Mouse (Mus musculus) left cerebral cortex, adult 6 months (tissue): ENCODE results near the gene Svbp. TPM values are rescaled to one million over a fixed set of nuclear protein-coding genes. Genes with fewer than 3 reads are reported as not detected.

ENCODE experiments used
- long read RNA-seq, 2 experiments: library from polyadenylated mRNA; unstranded; transcript quantifications; one replicate each; pipeline ENCODE4 v2.0.0; 2019 to 2020
- polyA plus RNA-seq: library from polyadenylated mRNA; unstranded; fragments of <200 nt; fragmentation: Nextera tagmentation; gene quantifications from 2 replicates; pipeline ENCODE4 v1.2.3, GENCODE M21; 2021

The Svbp gene
- 75.1 and 79.5 TPM in 2 replicates for polyA plus RNA-seq
- long read RNA-seq, experiment 1, transcript Svbp-201 (3 exons, 733 nt), result major isoform, 6 of 8 reads
- long read RNA-seq, experiment 1, partial matches to known transcripts, result 1 of 8 reads
- long read RNA-seq, experiment 1, other reads (novel, unspliced or antisense), result 0 of 8 reads
- long read RNA-seq, experiment 2, transcript Svbp-201 (3 exons, 733 nt), result major isoform, 50 of 54 reads
- long read RNA-seq, experiment 2, partial matches to known transcripts, result 1 of 54 reads
- long read RNA-seq, experiment 2, other reads (novel, unspliced or antisense), result 2 of 54 reads

GRCm38 (mm10) chr4:119194909-119195581 is at the start of gene Svbp:
Gene Svbp (plus strand): TSS chr4:119195306.

GRCm38 (mm10) chr4:119173851-119174453 is 21.2 kb upstream of the Svbp start, which contains the start of gene Zfp691:
Gene Zfp691 (minus strand): TSS chr4:119174195.

GRCm38 (mm10) chr4:119189864-119190263 is 5.2 kb upstream of the Svbp start, which contains the start of gene Ermap:
Gene Ermap (minus strand): TSS chr4:119190011.

GRCm38 (mm10) chr4:119218169-119218568 is 23.1 kb downstream of the Svbp start, which contains the start of gene Tmem269:
Gene Tmem269 (minus strand): TSS chr4:119218217.

GRCm38 (mm10) chr4:119232410-119233255 is 37.5 kb downstream of the Svbp start, which contains the start of the genes AU022252 and P3h1:
Gene AU022252 (minus strand): TSS chr4:119232712.
Gene P3h1 (plus strand): TSS chr4:119232915.

Other genes with a start within 250 kb of the Svbp start
- gene Lao1, start 233.7 kb upstream of the Svbp start, polyA plus RNA-seq, result not detected in 2 replicates
- gene Slc2a1, start 86.6 kb upstream of the Svbp start, polyA plus RNA-seq, result 14.0 and 23.4 TPM in 2 replicates
- 8.6 and 13.2 TPM in 2 replicates for gene Zfp691, start 21.1 kb upstream of the Svbp start, polyA plus RNA-seq
- 0.18 and 0.22 TPM in 2 replicates for gene Ermap, start 5.3 kb upstream of the Svbp start, polyA plus RNA-seq
- 0.47 and 0.51 TPM in 2 replicates for gene Tmem269, start 22.9 kb downstream of the Svbp start, polyA plus RNA-seq
- 19.5 and 21.6 TPM in 2 replicates for gene AU022252, start 37.4 kb downstream of the Svbp start, polyA plus RNA-seq
- gene P3h1, start 37.6 kb downstream of the Svbp start, polyA plus RNA-seq, result 2.5 TPM in 2 replicates
- 0.29 TPM in 2 replicates for gene Cldn19, start 60.1 kb downstream of the Svbp start, polyA plus RNA-seq
- gene Ybx1, start 99.3 kb downstream of the Svbp start, polyA plus RNA-seq, result 35.2 and 201 TPM in 2 replicates
- 32.2 and 40.0 TPM in 2 replicates for gene Ppih, start 125.2 kb downstream of the Svbp start, polyA plus RNA-seq
- gene Ccdc30, start 220.2 kb downstream of the Svbp start, polyA plus RNA-seq, result 9.3 and 9.8 TPM in 2 replicates
- gene Ppcs, start 227.1 kb downstream of the Svbp start, polyA plus RNA-seq, result 13.6 and 18.8 TPM in 2 replicates
- gene Zmynd12, start 227.5 kb downstream of the Svbp start, polyA plus RNA-seq, result 0.50 TPM in 1 of 2 replicates, not detected in the other